Mouse (Mus musculus) urinary bladder, postnatal 25 days (tissue): Measurements from ENCODE around the gene Prrg4.
A peak's percentile ranks its signal among the peaks of the same experiment; 100 is the strongest.
"Not testable (repeated sequence)": the region's sequence is repeated elsewhere in the genome, so short reads cannot be mapped to it uniquely, and the experiment has no call there.

Source experiments
- DNase-seq: peaks from one replicate; pipeline ENCODE4 v3.0.0; 2022; ENCODE audit warnings: low spot score

Gene Prrg4

GRCm38 (mm10) chr2:104841736-104842135 lies 7.9 kb downstream of the Prrg4 start:
- DNase-seq: no peak

GRCm38 (mm10) chr2:104840974-104841373 lies 8.7 kb downstream of the Prrg4 start:
- DNase-seq: no peak

DNA sequence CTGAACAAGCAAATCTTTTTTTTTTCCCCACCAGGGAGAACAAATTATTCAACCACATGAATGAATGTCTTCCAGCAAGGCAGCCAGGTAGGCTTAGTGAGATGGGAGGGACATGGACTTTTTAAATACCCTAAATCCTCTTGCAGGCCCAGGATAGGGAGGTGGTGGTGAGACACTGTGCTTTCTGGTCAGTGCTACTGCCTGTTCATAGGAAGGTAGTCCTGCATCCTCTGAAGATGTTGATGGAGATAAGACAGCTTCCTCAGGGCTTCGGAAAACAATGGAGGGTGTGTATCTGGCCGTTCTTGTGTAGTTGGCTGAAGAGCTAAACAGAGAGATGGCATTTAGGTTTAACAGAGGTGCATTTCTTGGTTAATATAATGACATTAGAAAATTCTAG lies 17.2 kb downstream of the Prrg4 start:
- no peak for DNase-seq

GRCm38 (mm10) chr2:104826191-104826590 lies 23.5 kb downstream of the Prrg4 start:
- no peak for DNase-seq

DNA sequence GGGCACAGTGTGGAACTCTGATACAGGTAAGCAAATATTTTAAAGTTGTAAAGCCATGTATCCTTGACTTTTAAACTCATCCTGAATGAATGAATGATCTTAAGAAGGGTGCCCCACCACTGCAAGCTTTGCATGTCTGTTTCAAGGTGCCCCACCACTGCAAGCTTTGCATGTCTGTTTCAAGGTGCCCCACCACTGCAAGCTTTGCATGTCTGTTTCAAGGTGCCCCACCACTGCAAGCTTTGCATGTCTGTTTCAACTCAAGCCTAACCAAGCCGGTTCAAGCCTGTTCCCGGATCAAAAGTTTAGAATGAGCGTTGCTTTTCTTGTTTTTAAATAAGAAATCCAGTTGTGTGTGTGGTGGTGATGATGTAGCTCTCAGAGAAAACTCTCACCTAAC lies 30.9 kb downstream of the Prrg4 start:
- not testable (repeated sequence) for DNase-seq

- no peak for DNase-seq
Measured at GRCm38 (mm10) chr2:104817555-104818330, 31.9 kb downstream of the Prrg4 start.

DNA sequence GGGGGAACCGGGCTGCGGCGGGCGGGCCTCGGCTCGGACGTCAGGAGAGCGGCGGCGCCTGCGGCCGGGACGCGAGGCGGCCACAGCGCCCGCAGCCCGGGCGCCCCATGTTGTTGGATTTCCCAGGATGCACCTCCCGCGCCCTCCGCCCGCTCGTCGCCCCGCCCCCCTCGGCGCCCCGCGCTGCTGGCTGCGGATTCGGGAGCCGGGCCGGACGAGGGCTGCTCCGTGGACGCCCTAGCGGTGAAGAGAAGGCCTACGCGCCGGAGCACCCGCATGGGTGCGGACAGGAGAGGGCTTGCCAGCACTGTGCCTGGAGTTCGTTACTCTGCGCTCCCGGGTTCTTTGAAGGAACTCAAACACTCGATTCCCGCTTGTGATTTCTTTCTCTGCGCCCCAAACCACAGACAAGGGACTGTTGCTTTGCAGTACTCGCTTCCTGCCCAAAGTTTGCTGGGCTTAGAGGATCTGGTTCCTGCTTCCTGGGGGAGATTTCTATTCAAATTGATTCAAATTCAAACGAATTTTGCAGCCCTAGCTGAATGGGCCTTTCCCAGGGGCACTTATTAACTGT lies 32.7 kb downstream of the Prrg4 start:
- DNase-seq: peak; percentile 86

- DNase-seq: no peak
Measured at GRCm38 (mm10) chr2:104816371-104816827, 33.3 kb downstream of the Prrg4 start, which contains the start of gene Qser1. TSS of gene Qser1 (minus strand) at chr2:104816760.

GRCm38 (mm10) chr2:104815561-104816370 lies 33.9 kb downstream of the Prrg4 start:
- DNase-seq: peak; percentile 15

DNA sequence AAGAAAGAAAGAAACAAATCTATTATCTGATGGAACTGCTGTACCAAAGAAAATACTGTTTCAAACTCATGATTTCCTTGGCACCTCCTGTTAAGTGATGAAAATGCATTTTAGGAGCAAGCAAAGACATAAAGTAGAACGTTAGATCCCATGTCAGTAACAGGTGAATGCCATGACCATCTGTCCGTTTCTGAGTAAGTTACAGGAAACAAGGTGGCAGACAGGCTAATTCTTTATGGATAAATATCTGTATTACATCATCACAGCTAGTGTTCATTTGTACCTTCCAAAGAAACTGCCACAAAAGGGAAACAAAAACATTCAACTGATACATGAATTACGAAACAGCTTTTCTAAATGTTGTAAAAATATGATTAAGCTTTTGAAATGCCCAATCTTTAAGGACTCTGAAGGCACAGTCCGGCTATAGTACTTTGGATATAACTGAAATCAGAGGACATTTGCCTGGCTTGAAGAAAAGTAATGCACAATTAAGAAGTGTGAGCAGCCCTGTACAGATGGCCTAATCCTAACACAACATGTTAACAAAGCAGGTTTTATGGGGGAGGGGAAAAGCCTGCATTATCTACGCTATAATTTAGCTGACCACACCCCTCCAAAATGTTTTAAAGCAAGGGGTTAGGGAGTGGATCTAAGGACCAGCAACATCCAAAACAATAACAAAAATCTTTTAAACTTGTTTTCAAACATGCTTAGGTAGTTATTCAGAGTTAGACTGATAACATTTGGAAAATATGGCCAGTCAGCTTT lies 35.3 kb downstream of the Prrg4 start:
- no peak for DNase-seq

DNA sequence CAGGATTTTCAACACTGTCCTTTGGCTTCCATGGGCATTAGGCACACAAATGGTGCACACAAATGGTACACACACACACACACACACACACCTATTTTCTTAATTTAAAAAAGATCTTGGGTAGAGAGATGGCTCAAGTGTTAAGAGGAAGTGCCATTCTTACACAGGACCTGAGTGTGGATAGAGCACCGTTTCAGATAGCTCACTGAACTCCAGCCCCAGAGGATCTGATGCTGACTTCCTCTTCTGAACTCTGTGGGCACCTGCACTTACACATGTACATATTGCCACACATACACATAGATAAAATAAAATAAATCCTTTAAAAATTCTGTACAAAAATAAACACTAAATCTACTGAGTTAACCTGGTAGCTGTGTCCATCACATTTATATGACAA lies 44.2 kb downstream of the Prrg4 start:
- no peak for DNase-seq
